Mouse (Mus musculus) intestine, embryonic 16.5 days (tissue): Measurements from ENCODE around the gene Bik. TPM values are rescaled to one million over a fixed set of nuclear protein-coding genes. Genes with fewer than 3 reads are reported as not detected.

Experiments used
- ATAC-seq: fragments of 200-750 bp; cut with Nextera tagmentation; 2 replicates; pipeline ENCODE4 v1.8.0; 2017; ENCODE audit warnings: moderate TSS enrichment, moderate library complexity
- H3K27ac ChIP-seq: fragments of 300-500 bp; sonication (generic); 2 replicates; pipeline ENCODE4 v1.5.1; 2014; ENCODE audit warnings: mild to moderate bottlenecking, low read length
- H3K27me3 ChIP-seq: fragments of 300-500 bp; sonication (generic); replicated peaks from 2 replicates; pipeline ENCODE4 v1.6.1; 2014; ENCODE audit warnings: low read length, control low read depth, mixed read lengths; ENCODE audit not compliant: control insufficient read depth, insufficient read depth
- H3K36me3 ChIP-seq: fragments of 300-500 bp; sonication (generic); 2 replicates; pipeline ENCODE4 v1.6.1; 2014; ENCODE audit warnings: low read length, control low read depth; ENCODE audit not compliant: control insufficient read depth, insufficient read depth
- H3K4me1 ChIP-seq: fragments of 300-500 bp; sonication (generic); 2 replicates; pipeline ENCODE4 v1.6.1; 2014; ENCODE audit warnings: low read length, control low read depth, mixed read lengths; ENCODE audit not compliant: control insufficient read depth, insufficient read depth
- H3K4me2 ChIP-seq: fragments of 300-500 bp; sonication (generic); 2 replicates; pipeline ENCODE4 v1.6.1; 2014; ENCODE audit warnings: low read depth, low read length, control low read depth
- H3K4me3 ChIP-seq: fragments of 300-500 bp; sonication (generic); 2 replicates; pipeline ENCODE4 v1.5.1; 2014; ENCODE audit warnings: mild to moderate bottlenecking, low read length
- H3K9ac ChIP-seq: fragments of 300-500 bp; sonication (generic); 2 replicates; pipeline ENCODE4 v1.6.1; 2014; ENCODE audit warnings: low read depth, low read length
- H3K9me3 ChIP-seq: fragments of 300-500 bp; sonication (generic); 2 replicates; pipeline ENCODE4 v1.6.1; 2016; ENCODE audit warnings: low read length, control low read depth; ENCODE audit not compliant: control insufficient read depth
- WGBS: fragments of 180-500 bp; shearing (Covaris S2); extraction: QIAGEN DNeasy Blood & Tissue Kit; methylation state at CpG from one replicate; pipeline ENCODE4 v1.1.7; 2014; 5-methylcytosine and 5-hydroxymethylcytosine counted together
- polyA plus RNA-seq: library from polyadenylated mRNA; unstranded; fragments of >200 nt; fragmentation: Nextera tagmentation; extraction: Ambion mirVana; gene quantifications from 2 replicates; pipeline ENCODE4 v1.2.1, GENCODE M21; 2015

Bik gene
- polyA plus RNA-seq, 1 experiment from 2014 or later: 4.3 TPM

GRCm38 (mm10) chr15:83568544-83568943 lies 41.9 kb downstream of the Bik start:
- H3K4me3 ChIP-seq: no peak overlapping the region
- no peak for ATAC-seq
- H3K27ac ChIP-seq: no peak overlapping the region
- 93% methylated on average over 5 of the region's 5 CpGs for WGBS
- H3K4me1 ChIP-seq: peaks cover 2% of the 10 kb centered on the region; the same call in 1 of the 2 replicates
- H3K4me2 ChIP-seq: no peak overlapping the region
- H3K9me3 ChIP-seq: no peaks in the 10 kb centered on the region
- no peaks in the 10 kb centered on the region for H3K27me3 ChIP-seq
- H3K36me3 ChIP-seq: no peaks in the 10 kb centered on the region
- no peak overlapping the region for H3K9ac ChIP-seq

GRCm38 (mm10) chr15:83569682-83570081 lies 43.0 kb downstream of the Bik start:
- no peak overlapping the region for H3K4me3 ChIP-seq
- H3K9ac ChIP-seq: no peak overlapping the region
- no peak overlapping the region for H3K4me2 ChIP-seq
- no peak overlapping the region for H3K27ac ChIP-seq
- WGBS: 56% methylated on average over 11 of the region's 11 CpGs
- ATAC-seq: no peak
- H3K9me3 ChIP-seq: no peaks in the 10 kb centered on the region
- H3K27me3 ChIP-seq: no peaks in the 10 kb centered on the region
- H3K4me1 ChIP-seq: no peaks in the 10 kb centered on the region
- peaks cover 3% of the 10 kb centered on the region; the same call in 1 of the 2 replicates for H3K36me3 ChIP-seq

- H3K9ac ChIP-seq: no peak overlapping the region
- ATAC-seq: no peak
- H3K4me2 ChIP-seq: no peak overlapping the region
- 70% methylated on average over 2 of the region's 2 CpGs for WGBS
- H3K27ac ChIP-seq: no peak overlapping the region
- no peaks in the 10 kb centered on the region for H3K4me1 ChIP-seq
- H3K27me3 ChIP-seq: no peaks in the 10 kb centered on the region
- H3K9me3 ChIP-seq: no peaks in the 10 kb centered on the region
- H3K4me3 ChIP-seq: no peak overlapping the region
- peaks cover 3% of the 10 kb centered on the region; the same call in 1 of the 2 replicates for H3K36me3 ChIP-seq
These were observed 44.0 kb downstream of the Bik start for GRCm38 (mm10) chr15:83570641-83571040.

- Histone ChIP-seq H3K4me2 (no peak overlapping the region), H3K36me3 (peaks cover 3% of the 10 kb centered on the region; the same call in 1 of the 2 replicates), H3K4me3 (no peak overlapping the region), H3K9me3 (no peaks in the 10 kb centered on the region), H3K9ac (no peak overlapping the region), H3K27me3 (no peaks in the 10 kb centered on the region), H3K4me1 (no peaks in the 10 kb centered on the region), H3K27ac (no peak overlapping the region)
- 83% methylated on average over 5 of the region's 5 CpGs for WGBS
- no peak for ATAC-seq
These were observed 45.0 kb downstream of the Bik start for GRCm38 (mm10) chr15:83571636-83572035.

GRCm38 (mm10) chr15:83572132-83572531 lies 45.5 kb downstream of the Bik start:
- Histone ChIP-seq H3K4me3 (no peak overlapping the region), H3K27ac (no peak overlapping the region), H3K4me1 (no peaks in the 10 kb centered on the region), H3K9me3 (no peaks in the 10 kb centered on the region), H3K9ac (no peak overlapping the region), H3K36me3 (peaks cover 3% of the 10 kb centered on the region; the same call in 1 of the 2 replicates), H3K27me3 (no peaks in the 10 kb centered on the region), H3K4me2 (no peak overlapping the region)
- ATAC-seq: no peak
- WGBS: 76% methylated on average over 4 of the region's 4 CpGs

- H3K4me2 ChIP-seq: no peak overlapping the region
- H3K27ac ChIP-seq: no peak overlapping the region
- no peak for ATAC-seq
- H3K4me3 ChIP-seq: no peak overlapping the region
- no peaks in the 10 kb centered on the region for H3K27me3 ChIP-seq
- peaks cover 5% of the 10 kb centered on the region for H3K36me3 ChIP-seq
- WGBS: 95% methylated on average over 12 of the region's 12 CpGs
- no peaks in the 10 kb centered on the region for H3K4me1 ChIP-seq
- H3K9me3 ChIP-seq: no peaks in the 10 kb centered on the region
- H3K9ac ChIP-seq: no peak overlapping the region
These were observed 46.9 kb downstream of the Bik start for GRCm38 (mm10) chr15:83573606-83574005.

GRCm38 (mm10) chr15:83574731-83575351 lies 48.2 kb downstream of the Bik start:
- Histone ChIP-seq H3K27me3 (no peaks in the 10 kb centered on the region), H3K9ac (no peak overlapping the region), H3K9me3 (no peaks in the 10 kb centered on the region), H3K4me1 (no peaks in the 10 kb centered on the region), H3K27ac (no peak overlapping the region), H3K4me3 (no peak overlapping the region), H3K4me2 (no peak overlapping the region), H3K36me3 (peaks cover 13% of the 10 kb centered on the region)
- 75% methylated on average over 6 of the region's 6 CpGs for WGBS
- no peak for ATAC-seq

GRCm38 (mm10) chr15:83575543-83575942 lies 48.9 kb downstream of the Bik start:
- no peak overlapping the region for H3K27ac ChIP-seq
- ATAC-seq: no peak
- peaks cover 16% of the 10 kb centered on the region for H3K36me3 ChIP-seq

GRCm38 (mm10) chr15:83576651-83577050 lies 50.0 kb downstream of the Bik start:
- Histone ChIP-seq H3K4me2 (no peak overlapping the region), H3K9me3 (no peaks in the 10 kb centered on the region), H3K9ac (no peak overlapping the region), H3K27ac (no peak overlapping the region), H3K4me1 (no peaks in the 10 kb centered on the region), H3K27me3 (no peaks in the 10 kb centered on the region), H3K4me3 (no peak overlapping the region), H3K36me3 (peaks cover 24% of the 10 kb centered on the region)
- 91% methylated on average over 9 of the region's 9 CpGs for WGBS
- no peak for ATAC-seq

More at GRCm38 (mm10) chr15:83575543-83575942, 48.9 kb downstream of the Bik start:
- no peak overlapping the region for H3K4me3 ChIP-seq
- no peak overlapping the region for H3K9ac ChIP-seq
- no peak overlapping the region for H3K4me2 ChIP-seq
- 95% methylated on average over 8 of the region's 8 CpGs for WGBS
- no peaks in the 10 kb centered on the region for H3K9me3 ChIP-seq
- no peaks in the 10 kb centered on the region for H3K4me1 ChIP-seq
- H3K27me3 ChIP-seq: no peaks in the 10 kb centered on the region

- Histone ChIP-seq H3K9ac (no peak overlapping the region), H3K9me3 (peaks cover 8% of the 10 kb centered on the region; the same call in 1 of the 2 replicates), H3K36me3 (peaks cover 34% of the 10 kb centered on the region), H3K27me3 (no peaks in the 10 kb centered on the region), H3K4me2 (no peak overlapping the region), H3K4me1 (0 out of 2 replicates have a peak, but pooled peaks cover 2% of the 10 kb centered on the region), H3K27ac (no peak overlapping the region), H3K4me3 (no peak overlapping the region)
- no peak for ATAC-seq
- WGBS: 85% methylated on average over 4 of the region's 4 CpGs
These were observed 56.3 kb downstream of the Bik start for GRCm38 (mm10) chr15:83582931-83583330.
